Mouse (Mus musculus): ENCODE measurements at regions not wholly inside any gene's neighbourhood (a gene's known extent, or its start where the extent isn't known, plus 50 kb on each side); places are given as distances from the start of the nearest gene placed in this dataset.

- no peak for DNase-seq (ENCODE audit: low spot score in 2 of 2)
These were observed 87.8 kb upstream of the Cpm start for GRCm38 (mm10) chr10:117541487-117541886.

- DNase-seq (ENCODE audit: low spot score in 2 of 2), result no peak
These were observed 88.4 kb upstream of the Cpm start for GRCm38 (mm10) chr10:117540747-117541398.

- no peak for DNase-seq (ENCODE audit: low spot score in 2 of 2)
These were observed 89.1 kb upstream of the Cpm start for GRCm38 (mm10) chr10:117540112-117540594.

- no peak for DNase-seq (ENCODE audit: low spot score in 2 of 2)
These were observed 89.8 kb upstream of the Cpm start for GRCm38 (mm10) chr10:117539532-117539931.

GRCm38 (mm10) chr10:117538725-117539124 lies 90.6 kb upstream of the Cpm start:
- no peak for DNase-seq (ENCODE audit: low spot score in 2 of 2)

GRCm38 (mm10) chr10:117536769-117537599 lies 92.3 kb upstream of the Cpm start:
- no peak for DNase-seq (ENCODE audit: low spot score in 2 of 2)

- DNase-seq (ENCODE audit: low spot score in 2 of 2), result no peak
These were observed 93.5 kb upstream of the Cpm start for GRCm38 (mm10) chr10:117535843-117536242.

GRCm38 (mm10) chr10:117534992-117535719 lies 94.1 kb upstream of the Cpm start:
- DNase-seq (ENCODE audit: low spot score in 2 of 2), result no peak

GRCm38 (mm10) chr10:117534478-117534877 lies 94.8 kb upstream of the Cpm start:
- no peak for DNase-seq (ENCODE audit: low spot score in 2 of 2)

- no peak for DNase-seq (ENCODE audit: low spot score in 2 of 2)
These were observed 95.5 kb upstream of the Cpm start for GRCm38 (mm10) chr10:117533541-117534386.

- DNase-seq (ENCODE audit: low spot score in 2 of 2), result no peak
These were observed 96.4 kb upstream of the Cpm start for GRCm38 (mm10) chr10:117532750-117533540.

GRCm38 (mm10) chr10:117531798-117532747 lies 97.2 kb upstream of the Cpm start:
- no peak for DNase-seq (ENCODE audit: low spot score in 2 of 2)

GRCm38 (mm10) chr10:117530859-117531602 lies 98.3 kb upstream of the Cpm start:
- no peak for DNase-seq (ENCODE audit: low spot score in 2 of 2)

GRCm38 (mm10) chr10:117530007-117530858 lies 99.1 kb upstream of the Cpm start:
- no peak for DNase-seq (ENCODE audit: low spot score in 2 of 2)

- DNase-seq (ENCODE audit: low spot score in 2 of 2), result no peak
These were observed 99.9 kb upstream of the Cpm start for GRCm38 (mm10) chr10:117529269-117530006.

GRCm38 (mm10) chr10:117528575-117529268 lies 100.6 kb upstream of the Cpm start:
- DNase-seq (ENCODE audit: low spot score in 2 of 2), result no peak

Data from natural killer cell, adult 2 months (primary cell).